Mouse (Mus musculus) effector memory CD4-positive, alpha-beta T cell, adult 5 months (primary cell): ENCODE results near the gene Nkapl. TPM values are rescaled to one million over a fixed set of nuclear protein-coding genes. Genes with fewer than 3 reads are reported as not detected.

Experiments used
- polyA plus RNA-seq: library from polyadenylated mRNA; unstranded; fragments of 100-300 nt; shearing (Covaris generic); gene quantifications from one replicate; pipeline ENCODE4 v1.2.1, GENCODE M21; 2017

Gene Nkapl
- not detected for polyA plus RNA-seq

DNA sequence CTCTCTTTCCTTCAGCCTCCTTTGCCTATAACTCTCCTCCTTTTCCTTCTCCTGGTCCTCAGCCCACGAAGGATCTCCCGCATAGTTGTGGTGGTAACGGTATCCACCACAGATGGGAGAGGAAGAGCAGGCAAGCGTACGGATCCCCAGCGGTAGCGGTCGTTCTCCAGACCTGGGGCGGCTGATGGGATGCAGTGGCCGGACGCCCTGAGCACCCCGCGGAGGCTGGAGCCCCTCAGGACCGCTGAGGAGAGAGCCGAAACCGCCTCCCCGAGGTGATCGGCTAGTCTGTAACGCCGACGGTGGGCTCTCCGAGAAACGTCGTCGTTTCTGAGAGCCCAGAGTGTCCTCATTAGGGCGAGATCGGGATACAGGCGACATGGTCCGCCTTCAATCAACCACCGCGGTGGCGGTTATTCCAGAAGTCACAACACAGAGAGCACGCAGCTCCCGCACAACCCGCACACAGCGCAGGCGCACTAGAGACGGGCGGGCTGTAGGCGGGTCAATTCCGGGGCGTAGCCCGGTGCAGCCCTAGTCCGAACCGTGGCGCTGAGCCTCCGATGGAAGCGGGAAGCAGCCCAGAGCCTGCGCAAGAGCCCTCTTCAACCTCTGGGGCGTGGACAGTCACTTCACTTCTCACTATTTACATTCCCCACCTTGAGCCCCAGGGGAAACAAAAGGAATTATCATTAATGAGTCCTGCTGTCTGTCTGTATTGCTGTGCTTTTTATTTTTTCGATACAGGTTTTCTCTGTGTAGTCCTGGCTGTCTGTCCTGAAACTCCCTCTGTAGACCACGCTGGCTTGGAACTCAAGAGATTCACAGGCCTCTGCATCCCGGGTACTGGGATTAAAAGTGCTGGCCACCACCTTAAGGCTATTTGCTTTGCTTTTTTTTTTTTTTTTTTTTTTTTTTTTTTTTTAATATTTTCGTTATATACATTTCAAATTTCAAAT, at the start of gene Nkapl:
TSS of gene Nkapl (minus strand) at position 449 of the 959 bp plus-strand sequence.

GRCm38 (mm10) chr13:21501182-21501581, 32.9 kb upstream of the Nkapl start, which contains the start of gene Gm11273:
Gm11273 (minus strand) TSS chr13:21501418.

GRCm38 (mm10) chr13:21495080-21495479, 26.8 kb upstream of the Nkapl start, which contains the start of gene AK157302:
AK157302 (plus strand) TSS chr13:21495223.

DNA sequence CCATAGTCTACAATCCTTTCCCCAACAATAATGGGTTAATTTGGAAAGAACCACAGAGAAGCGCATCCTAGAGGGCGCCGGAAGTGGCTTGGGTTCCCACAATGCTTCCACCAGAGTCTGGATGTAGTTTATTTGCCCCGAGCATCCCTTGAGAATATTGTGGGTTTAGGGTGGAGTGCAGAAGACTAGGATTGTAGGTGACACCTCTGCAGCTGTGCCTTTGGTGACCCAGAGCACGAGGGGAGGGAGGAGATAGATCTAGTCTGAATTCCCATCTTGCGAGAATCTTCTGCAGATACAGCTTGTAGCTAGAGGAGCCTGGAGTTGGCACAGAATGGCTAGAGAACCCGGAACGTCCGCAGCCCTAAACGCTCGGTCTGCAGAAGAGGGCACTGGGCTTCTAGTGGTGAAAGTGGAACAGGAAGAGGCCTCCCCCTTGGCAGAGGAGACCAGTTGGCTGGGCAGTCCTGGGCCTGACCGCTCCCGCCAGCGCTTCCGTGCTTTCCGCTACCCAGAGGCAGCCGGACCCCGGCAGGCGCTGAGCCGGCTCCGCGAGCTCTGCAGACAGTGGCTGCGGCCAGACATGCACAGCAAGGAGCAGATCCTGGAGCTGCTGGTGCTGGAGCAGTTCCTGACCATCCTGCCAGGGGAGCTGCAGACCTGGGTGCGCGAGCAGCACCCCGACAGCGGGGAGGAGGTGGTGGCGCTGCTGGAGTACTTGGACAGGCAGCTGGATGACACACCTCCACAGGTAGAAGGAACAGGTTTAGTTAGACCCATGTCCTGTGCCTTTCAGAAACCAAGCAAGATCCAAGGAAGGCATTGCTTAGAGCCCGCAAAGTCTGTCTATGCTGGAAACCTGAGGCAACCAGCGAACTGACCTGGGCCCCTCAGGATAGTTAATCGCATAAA, 10.7 kb upstream of the Nkapl start, which contains the start of the genes Zkscan4 and Gm10065:
TSS of gene Zkscan4 (plus strand) at position 149 of the 912 bp plus-strand sequence.
TSS of gene Gm10065 (minus strand) at position 683 of the 912 bp plus-strand sequence.

DNA sequence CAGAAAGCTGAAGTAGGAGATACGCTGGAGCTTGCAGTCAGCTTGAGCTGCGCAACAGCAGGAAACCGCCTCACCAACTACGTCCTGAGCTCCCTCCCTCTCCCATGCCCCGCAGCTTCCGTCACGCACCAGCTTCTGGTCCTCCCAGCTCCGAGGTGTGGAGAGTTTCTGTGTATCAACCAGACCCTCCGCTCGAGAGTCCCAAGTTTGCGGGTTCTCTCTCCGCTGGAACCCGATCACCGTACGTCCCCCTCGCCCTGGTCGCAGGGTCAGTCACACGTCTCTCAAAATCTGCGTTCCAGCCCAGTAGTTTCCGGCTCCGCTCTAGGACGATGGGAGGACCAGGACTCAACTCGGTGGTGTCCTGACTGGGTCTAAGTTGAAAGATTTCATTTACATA, 14.9 kb downstream of the Nkapl start, which contains the start of gene Zscan26:
TSS of gene Zscan26 (minus strand) at position 282 of the 400 bp plus-strand sequence.

DNA sequence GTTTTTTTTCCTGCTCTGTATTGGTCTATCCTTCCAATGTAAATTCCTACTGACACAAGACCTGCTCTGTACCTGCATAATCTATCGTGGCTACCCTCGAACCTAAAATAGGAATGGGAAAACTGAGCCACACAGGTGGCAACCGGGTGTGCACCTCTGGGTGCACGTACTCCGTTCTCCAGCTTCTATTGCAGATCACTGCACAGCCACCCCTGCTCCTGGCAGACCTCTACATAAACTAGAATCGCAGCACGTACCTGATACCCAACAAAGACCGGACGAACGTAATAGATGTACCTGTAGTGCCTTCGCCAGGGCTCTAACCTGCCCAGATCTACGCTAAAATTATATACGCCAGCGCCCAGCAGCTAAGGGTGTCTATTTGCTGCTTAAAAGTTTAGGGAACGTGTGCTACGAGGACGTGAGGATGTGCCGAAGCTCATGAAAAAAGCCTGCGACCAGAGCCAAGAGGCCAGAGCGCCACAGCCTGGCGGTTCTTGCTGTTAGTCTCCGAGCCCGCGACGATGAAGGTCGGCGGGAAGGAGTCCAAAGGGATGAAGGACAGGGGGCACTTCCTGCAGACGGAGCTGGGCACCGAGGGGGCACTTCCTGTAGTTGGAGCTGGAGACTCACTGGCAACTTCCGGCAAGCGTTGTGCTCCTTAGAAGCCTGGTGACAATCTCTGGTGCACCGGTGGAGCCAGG, 27.7 kb downstream of the Nkapl start, which contains the start of gene Pgbd1:
TSS of gene Pgbd1 (minus strand) at position 556 of the 704 bp plus-strand sequence.

Other genes starting within 250 kb of the Nkapl start
- 0.22 TPM for gene Gpx5, start 175.8 kb downstream of the Nkapl start, polyA plus RNA-seq
- not detected for gene Gpx6, start 156.4 kb downstream of the Nkapl start, polyA plus RNA-seq
- gene Olfr1367, start 121.6 kb downstream of the Nkapl start, polyA plus RNA-seq: not detected
- gene Zscan12, start 105.7 kb downstream of the Nkapl start, polyA plus RNA-seq: 3.6 TPM
- 38.3 TPM for gene Zkscan3, start 65.8 kb downstream of the Nkapl start, polyA plus RNA-seq
- 0.21 TPM for gene Pgbd1, start 27.5 kb downstream of the Nkapl start, polyA plus RNA-seq
- gene Zscan26, start 14.8 kb downstream of the Nkapl start, polyA plus RNA-seq: 7.0 TPM
- not detected for gene Zkscan4, start 10.4 kb upstream of the Nkapl start, polyA plus RNA-seq
- not detected for gene Gm10065, start 10.9 kb upstream of the Nkapl start, polyA plus RNA-seq
- gene AK157302, start 26.7 kb upstream of the Nkapl start, polyA plus RNA-seq: 0.20 TPM
- gene Gm11273, start 32.9 kb upstream of the Nkapl start, polyA plus RNA-seq: 5.8 TPM
- gene Zkscan8, start 62.6 kb upstream of the Nkapl start, polyA plus RNA-seq: 3.2 TPM
- not detected for gene Olfr1366, start 74.3 kb upstream of the Nkapl start, polyA plus RNA-seq
- gene Olfr1535, start 91.4 kb upstream of the Nkapl start, polyA plus RNA-seq: not detected
- not detected for gene Olfr1364, start 113.2 kb upstream of the Nkapl start, polyA plus RNA-seq
- not detected for gene Olfr1362, start 145.5 kb upstream of the Nkapl start, polyA plus RNA-seq
- gene Olfr11, start 174.0 kb upstream of the Nkapl start, polyA plus RNA-seq: not detected
- gene Olfr1361, start 194.9 kb upstream of the Nkapl start, polyA plus RNA-seq: not detected
- not detected for gene Olfr1360, start 208.9 kb upstream of the Nkapl start, polyA plus RNA-seq
- gene Olfr1359, start 229.6 kb upstream of the Nkapl start, polyA plus RNA-seq: not detected
- gene Hist1h2bl, start 247.6 kb upstream of the Nkapl start, polyA plus RNA-seq: not detected
- gene Hist1h2ai, start 247.9 kb upstream of the Nkapl start, polyA plus RNA-seq: not detected
- not detected for gene Hist1h3h, start 249.2 kb upstream of the Nkapl start, polyA plus RNA-seq